Mouse (Mus musculus): ENCODE results near the gene Nme3.

The Nme3 gene

DNA sequence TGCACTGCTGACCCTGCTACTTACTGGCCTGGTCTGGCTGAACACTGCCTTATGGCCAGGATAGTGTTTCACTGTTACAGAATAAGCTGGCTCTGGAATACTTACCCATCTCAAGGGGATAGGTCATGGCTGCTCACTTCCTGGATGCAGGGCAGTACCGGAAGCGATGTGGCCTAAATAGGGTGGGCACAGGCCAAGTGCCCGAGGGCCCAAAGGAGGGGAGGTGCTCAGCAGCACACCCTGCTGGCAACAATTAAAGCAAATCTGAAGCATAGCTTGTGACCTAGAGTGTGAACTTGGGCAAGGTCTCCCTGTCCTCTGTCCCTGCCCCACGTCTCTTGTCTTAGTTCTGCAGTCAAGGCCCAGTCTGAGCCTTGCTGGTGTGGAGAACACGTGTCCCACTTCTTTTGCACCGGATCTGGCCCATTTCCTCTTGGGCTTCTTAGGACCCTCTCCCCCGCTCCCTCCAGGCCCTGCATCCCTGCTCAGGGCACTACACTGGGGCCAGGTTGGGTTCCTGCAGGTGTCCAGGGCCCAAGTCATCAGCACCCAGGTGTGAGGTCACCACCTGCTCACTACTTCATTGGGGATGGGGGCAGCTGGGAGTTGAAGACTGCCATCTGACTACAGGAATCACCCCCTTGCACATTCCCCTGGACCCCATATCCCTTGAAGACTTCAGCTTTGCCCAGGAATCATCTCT is 14.4 kb upstream of the Nme3 start:
- no peak for DNase-seq (ENCODE audit: low spot score)

DNA sequence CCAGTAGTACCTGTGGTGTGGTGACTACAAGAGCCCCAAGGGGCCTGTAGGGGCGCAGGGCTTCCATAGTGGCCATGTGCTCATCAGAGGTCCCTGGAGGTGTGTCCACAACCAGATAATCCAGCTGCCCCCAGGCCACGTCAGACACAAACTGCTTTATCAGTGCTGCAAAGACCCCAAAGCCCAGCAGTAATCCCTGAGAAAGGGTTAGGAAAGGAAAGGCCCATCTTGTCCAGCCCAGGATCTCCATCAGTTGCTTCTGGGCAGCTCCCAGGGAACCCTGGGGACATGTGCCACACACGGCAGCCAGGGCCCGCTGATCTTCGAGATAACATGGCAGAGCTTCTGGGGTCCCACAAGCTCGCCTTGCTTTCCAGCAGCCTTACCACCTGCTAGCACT is 11.9 kb upstream of the Nme3 start:
- DNase-seq (ENCODE audit: low spot score) = no peak

DNA sequence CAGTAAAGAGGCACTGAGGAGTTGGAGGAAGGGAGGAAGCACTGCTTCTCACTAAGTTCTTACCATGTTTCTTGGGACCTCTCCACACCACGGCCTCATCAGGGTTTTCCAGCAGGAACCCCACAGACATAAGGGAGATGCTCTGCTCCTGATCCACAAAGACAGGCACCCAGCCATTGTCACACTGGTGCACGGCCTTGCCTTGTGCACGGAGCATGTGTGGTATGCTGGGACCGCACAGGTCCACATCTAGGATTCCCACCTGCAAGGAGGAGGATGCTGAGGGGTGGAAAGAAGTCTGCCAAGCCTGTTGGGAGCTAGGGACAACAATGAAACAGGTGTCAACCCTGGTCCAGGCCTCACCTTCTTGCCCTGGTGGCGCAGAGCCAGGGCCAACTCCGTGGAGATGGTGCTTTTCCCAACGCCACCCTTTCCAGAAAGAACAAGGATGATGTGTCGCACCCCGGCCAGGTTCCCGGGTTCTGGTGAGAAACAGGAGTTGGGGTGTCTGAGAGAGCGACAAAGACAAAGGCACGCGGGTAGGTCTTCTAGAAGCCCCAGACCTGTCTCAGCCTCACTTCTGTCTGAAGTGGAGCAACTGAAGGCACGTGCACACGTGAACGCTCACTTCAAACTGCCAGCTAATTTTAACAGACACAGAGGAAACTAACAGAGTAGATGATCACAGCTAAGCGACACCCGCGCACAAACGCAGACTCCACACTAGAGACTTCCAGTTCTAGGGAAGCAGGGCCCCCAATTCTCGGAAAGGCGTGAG is 10.8 kb upstream of the Nme3 start:
- DNase-seq (ENCODE audit: low spot score) = no peak

DNA sequence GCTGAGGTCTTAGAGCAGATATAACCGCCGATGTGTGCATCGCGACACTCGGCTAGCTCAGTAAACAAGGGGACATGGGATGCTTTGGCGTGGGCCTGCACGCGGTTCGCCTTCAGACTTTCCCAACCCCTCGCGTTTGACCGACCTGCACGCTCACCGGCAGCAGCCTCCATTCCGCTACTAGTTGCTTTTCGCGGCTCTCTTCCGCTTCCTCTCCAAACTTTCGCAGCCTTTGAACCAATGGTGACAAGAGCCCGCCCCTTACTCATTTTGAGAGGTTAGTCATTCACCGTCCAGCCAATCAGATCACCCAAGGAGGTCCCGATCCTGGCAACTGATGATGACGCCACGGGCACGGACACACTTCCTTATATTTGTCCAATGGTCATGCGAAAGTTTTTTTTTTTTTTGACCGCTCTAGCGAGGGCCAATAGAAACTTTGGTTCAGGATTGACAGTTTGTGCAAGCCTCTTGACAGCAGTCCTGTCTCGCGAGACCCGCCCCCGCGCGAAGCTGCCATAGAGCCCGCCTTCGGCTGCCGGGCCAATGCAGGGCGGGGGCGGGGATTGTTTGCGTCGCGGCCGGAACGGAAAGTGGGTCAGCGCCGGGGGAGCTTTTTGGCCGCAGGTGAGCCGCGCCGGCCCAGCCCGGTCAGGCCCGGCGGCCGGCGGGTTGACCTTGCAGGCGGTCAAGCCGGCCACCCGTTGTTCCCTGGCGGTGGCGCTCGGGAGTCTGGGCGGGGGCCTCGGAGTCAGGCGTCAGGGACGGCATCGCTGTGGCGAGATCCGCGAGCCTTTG is 10.0 kb upstream of the Nme3 start, which contains the start of the genes Nubp2 and Spsb3:
TSS of gene Nubp2 (minus strand) at position 216 of the 798 bp plus-strand sequence.
TSS of gene Spsb3 (plus strand) at position 510 of the 798 bp plus-strand sequence.
- peak; percentile 100 for DNase-seq (ENCODE audit: low spot score)

DNA sequence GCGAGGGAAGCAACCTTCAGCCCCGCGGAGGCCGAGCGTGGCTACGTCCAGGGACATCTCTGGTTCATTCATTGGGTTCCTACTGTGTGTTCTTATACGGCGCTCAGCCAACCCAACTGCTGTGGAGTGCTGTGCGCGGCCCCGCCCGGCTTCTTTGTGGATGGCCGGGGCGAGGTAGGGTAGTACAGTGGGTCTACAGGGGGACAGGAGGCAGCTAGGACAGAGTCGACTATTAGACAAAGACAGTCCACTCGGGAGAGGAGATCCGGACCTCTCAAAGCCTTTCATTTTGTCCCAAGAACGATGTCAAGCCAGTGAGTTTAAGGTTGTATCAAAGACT is 9.4 kb upstream of the Nme3 start:
- DNase-seq (ENCODE audit: low spot score) = no peak

DNA sequence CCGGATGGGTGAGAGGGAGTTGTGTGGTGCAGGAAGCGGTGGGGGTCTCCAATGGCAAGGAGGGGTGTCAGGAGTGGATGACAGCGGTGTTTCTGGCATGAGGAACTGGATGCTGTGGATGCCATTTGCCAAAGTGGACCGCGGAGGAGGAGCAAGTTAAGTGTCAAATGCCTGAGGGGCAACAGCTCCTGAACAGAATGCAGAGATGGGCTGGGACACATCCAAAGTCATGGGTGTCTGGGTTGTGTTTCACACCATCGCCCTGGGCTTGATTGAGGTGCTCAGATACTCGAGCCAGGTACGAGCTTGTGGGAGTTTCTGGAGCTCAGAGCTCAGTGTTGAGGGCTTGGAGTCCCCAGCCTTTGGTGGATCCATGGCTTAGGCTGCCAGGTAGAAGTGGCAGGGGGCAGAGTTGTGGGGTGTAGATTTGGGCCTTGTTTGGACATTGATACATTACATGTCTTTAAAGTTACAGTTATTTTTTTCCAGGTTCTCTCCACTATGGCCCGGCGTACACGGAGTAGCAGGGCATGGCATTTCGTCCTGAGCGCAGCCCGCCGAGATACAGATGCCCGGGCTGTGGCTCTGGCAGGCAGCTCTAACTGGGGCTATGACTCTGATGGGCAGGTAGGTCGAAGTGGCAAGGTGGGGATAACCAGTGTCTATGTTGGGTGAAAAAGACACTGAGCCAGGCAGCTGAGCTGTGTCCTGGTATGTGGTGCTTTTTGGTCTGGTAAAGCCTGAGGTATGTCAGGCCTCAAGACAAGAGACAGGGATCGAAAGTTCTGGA is 8.8 kb upstream of the Nme3 start:
- no peak for DNase-seq (ENCODE audit: low spot score)

DNA sequence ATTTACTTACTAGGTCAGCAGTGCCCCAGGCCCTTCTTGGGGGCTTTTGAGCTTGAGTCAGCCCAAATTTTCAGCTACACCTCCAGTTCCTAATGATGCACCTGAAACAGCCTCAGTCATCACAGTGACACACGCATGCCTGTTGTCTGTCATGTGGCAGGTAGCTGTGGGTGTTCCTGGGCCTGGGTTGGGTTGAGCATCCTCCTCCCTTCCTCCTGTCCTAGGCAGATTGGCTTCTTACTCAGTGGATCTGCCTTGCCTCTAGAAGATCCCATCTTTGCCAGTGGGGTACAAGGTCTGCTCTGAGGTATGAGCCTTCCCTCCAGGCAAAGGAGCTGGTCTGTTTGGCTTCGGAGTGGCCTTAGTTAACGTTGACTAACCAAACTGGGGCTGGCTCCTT is 7.4 kb upstream of the Nme3 start:
- DNase-seq (ENCODE audit: low spot score) = no peak

DNA sequence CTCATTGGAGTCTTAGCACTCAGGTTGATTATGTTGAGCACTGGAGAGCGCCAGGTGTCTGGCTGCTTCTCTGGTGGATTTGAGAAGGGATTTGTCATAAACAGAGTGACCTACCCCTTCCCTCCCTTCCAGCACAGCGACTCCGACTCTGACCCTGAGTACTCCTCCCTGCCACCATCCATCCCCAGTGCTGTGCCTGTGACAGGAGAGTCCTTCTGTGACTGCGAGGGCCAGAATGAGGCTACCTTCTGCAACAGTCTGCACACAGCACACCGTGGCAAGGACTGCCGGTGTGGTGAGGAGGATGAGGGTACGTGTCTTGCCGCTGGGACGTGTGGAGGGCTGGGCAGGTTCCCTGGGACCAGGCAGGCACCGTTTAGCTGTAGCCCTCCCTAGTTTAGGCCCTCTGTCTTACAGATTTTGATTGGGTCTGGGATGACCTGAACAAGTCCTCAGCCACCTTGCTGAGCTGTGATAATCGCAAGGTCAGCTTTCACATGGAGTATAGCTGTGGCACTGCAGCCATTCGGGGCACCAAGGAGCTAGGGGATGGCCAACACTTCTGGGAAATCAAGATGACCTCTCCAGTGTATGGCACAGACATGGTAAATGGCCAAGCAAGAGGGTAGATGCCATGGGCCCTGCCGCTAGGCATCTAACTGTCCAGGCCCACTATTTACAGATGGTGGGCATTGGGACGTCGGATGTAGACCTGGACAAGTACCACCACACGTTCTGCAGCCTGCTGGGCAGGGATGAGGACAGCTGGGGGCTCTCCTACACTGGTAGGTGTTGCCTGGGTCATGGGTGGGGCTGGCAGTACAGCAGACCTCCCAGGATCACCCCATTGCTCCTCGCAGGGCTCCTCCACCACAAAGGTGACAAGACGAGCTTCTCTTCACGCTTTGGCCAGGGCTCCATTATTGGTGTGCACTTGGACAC is 5.9 kb upstream of the Nme3 start:
- no peak for DNase-seq (ENCODE audit: low spot score)

DNA sequence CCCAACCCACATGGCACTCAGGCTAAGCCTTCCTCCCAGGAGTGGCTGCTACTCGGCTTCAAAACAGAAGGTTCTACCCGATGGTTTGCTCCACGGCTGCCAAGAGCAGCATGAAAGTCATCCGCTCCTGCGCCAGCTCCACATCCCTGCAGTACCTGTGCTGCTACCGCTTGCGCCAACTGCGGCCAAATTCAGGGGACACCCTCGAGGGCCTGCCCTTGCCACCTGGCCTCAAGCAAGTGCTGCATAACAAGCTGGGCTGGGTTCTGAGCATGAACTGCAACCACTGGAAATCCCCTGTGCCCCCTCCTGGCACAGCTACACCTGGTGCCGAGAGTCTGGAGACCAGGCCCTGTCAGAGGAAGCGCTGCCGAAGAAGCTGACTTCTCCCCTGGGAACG is 5.0 kb upstream of the Nme3 start:
- DNase-seq (ENCODE audit: low spot score) = no peak

DNA sequence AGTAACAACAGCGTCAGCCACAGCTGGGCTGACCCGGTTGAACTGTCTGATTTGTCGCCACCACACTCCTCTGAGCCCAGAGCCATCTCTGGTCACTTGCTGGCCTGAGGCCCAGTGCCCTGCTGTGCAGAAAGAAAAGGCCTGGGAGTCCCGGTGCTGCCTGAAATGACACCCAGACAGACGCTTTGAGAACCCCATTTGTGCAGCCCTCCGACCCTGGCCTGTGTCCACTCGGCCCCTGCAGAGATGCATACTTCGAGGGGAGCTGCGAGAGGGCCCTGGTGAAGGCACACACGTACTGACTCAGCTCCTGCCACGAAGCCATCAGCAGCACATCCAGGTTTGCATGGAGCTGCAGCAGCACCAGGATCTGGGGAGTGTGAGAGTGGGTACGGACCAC is 3.5 kb upstream of the Nme3 start:
- no peak for DNase-seq (ENCODE audit: low spot score)

DNA sequence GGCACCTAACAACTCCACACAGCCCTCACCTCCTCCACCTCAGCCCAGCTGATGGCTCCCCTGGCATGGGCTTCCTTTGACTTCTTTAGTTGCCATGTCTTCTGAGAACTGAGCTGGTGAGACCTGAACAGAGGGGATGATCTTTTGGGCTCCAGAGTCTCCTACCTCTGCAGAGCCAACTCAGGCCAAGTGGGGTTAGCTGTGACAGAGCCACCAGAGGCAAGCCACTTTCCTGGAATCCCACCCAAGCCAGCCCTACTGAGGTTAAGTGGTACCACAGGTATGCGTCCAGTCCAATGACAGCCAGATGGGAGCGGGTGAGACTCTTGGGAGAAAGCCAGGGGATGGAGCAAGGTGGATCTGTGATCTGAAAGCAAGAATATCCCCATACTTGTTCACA is 3.0 kb upstream of the Nme3 start:
- DNase-seq (ENCODE audit: low spot score) = no peak

DNA sequence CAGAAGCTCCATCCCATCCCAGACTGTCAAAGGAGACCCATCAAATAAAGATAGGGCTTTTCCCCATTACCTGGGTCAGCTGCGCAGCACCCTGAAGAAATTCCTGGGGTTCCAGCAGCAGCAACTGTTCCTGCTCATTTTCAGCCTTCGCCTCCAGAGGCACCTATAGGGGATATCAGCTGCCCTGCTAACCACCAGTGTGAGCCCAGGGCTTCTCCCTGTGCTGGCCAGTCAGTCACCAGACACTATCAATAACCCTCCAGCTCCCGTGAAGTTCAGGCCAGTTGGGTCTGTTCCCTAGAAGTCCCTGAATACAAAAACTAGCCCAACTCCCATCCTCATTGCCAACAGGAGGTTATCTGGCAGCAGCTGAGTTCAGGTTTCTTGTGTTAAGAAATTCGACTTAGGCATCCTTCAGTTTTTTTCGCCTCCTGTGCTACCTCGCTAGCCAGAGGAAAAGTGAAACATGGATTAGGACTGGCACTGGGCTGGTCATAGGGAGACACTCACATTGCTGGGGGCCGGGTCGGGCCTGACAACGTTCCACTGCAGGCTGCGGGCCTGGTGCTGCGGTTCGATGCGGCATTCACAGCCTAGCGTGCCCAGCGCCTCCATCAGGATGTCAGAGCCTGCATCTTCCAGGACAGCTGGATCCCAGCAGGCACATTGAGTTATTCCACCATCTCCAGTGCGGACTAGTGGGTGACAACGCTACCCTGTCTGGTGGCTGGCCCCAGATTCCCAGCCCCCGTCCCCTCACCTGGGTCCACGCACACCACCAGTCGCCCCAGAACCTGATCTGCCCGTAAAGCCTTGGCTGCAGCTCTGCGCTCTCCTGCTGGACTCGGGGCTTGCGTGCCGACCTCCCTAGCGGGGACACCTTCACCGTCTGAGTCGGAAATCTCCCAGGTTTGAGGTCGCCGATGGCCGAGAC is 2.0 kb upstream of the Nme3 start:
- no peak for DNase-seq (ENCODE audit: low spot score)

DNA sequence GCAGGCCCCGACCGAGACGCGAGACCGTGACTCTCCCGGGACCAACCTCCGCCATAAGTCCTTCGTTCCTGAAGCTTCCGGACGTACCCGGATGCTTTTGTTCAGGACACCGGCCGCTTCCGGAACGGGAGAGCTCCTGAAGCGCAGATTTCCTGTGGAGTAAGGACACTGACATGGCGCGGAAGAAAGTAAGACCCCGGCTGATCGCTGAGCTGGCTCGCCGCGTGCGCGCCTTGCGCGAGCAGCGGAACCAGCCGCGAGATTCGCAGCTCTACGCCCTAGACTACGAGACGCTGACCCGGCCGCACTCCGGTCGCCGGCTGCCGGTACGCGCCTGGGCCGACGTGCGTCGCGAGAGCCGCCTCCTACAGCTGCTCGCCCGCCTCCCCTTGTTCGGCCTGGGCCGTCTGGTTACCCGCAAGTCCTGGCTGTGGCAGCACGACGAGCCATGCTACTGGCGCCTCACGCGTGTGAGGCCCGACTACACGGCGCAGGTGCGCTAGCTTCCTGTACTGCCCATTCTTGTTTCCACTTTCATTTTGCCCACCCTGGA is 1.2 kb upstream of the Nme3 start, which contains the start of the genes Eme2 and Mrps34:
TSS of gene Eme2 (minus strand) at position 93 of the 553 bp plus-strand sequence.
TSS of gene Mrps34 (plus strand) at position 122 of the 553 bp plus-strand sequence.
- DNase-seq (ENCODE audit: low spot score) = peak; percentile 85

DNA sequence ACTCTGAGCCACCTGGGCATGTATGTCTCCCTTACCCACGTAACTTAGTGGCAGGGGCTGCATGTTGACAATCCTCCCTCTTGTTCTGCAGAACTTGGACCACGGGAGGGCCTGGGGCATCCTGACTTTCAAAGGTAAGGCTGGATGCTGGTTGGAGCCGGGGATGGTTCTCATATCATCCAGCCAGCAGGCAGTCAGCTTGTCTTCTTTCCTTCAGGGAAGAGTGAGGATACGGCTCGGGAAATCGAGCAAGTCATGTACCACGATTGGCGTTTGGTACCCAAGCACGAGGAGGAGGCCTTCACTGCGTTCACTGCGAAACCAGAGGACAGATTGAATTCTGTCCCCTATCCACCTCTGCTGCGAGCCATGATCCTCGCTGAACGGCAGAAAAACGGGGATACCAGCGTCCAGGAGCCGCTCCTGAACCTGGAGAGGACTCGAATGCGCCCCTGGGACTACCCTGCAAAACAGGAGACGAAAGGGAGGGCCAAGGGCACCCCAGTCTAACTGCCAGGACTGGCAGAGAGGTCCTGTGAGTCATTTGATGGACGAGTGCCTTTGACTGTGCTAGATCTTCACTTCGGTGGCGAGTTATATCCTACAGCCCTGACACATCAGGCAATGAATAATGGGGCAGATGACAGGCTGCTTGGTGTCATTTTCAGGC is 594 bp upstream of the Nme3 start:
- no peak for DNase-seq (ENCODE audit: low spot score)

DNA sequence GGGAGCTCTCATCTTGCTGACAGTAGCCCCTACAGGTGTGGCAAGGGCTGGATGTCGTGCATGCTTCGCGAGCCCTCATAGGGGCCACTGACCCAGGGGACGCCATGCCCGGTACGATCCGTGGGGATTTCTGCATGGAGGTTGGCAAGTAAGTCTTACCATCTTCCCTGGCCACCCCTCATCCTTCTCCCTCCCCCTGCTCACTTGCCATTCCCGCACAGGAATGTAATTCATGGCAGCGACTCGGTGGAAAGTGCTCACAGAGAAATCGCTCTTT is 631 bp downstream of the Nme3 start:
- no peak for DNase-seq (ENCODE audit: low spot score)

DNA sequence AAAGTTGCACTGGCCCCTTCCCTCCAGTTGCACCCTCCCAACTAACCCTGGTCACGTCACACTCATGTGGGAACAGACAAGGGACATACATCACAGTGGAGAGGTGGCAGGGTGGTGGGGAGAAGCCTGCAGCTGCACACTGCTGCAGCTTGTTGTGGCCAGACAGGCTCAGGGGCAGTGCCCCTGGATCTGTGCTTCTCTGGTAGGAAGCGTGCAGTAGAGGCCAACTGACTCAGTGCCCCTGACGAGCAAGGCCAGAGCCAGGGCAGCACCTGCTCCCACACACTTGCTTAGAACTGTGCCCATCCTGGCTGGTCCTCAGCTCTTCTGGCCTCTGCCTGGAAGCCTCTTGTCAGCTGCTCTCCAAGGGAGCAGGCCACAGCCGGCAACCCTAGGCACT is 1.3 kb downstream of the Nme3 start:
- no peak for DNase-seq (ENCODE audit: low spot score)

DNA sequence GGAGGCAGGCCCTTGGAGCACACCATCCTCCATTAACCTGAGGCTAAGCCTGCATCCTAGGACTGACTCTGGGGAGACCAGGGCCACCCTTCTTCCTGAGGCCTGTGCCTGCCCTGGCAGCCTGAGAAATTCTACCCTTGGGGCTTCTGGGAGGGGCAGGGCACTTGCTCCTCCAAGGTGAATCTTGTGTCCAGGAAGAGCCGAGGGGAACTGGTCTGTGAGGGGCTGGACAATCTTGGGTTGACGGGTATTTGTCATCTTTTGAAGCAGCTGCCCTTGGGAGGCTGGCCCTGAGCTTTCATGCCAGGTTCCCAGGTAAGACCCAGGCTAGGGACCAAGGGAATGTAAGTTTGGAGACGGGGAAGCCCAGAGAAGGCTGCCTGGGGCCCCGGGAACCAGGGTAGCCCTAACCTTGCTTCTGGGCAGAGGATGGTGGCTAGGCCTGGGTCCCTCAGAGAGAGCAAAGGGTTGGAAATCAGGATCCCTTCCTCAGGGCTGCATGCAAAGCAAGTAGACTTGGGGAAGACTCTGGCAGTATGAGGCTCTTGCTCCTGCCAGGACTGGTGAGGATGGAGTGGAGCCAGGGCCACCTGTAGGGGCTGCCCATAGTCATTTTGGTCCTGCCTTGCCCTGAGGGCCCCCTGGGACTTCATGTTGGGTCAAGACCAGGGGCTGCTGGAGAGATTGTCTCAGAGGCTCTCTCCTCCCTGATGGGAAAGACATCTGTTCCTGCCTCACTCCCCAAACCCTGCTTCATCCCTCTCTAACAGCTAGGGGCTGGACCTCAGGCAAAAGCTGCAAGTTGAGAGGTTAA is 1.9 kb downstream of the Nme3 start:
- no peak for DNase-seq (ENCODE audit: low spot score)

DNA sequence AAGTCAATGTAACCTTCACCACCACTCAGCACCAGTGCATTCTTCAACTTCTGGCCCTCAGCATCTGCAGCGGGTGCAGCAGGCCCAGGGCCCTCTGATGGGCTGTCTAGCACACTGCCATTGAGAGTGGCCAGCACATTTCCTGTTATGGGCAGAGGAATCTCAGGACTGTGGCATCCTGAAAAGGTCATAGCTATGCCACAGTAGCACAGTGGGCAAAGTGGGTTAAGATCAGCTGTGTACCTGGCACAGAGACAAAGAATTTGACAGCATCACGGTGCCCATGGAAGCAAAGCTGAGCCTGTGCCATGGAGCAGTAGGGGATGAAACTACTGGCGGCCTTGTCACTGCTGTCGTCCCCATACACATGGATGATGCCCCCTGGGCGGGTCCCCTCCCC is 2.9 kb downstream of the Nme3 start:
- no peak for DNase-seq (ENCODE audit: low spot score)

Measured in lung, postnatal 25 days (tissue).